Mouse (Mus musculus) heart, embryonic 15.5 days (tissue): ENCODE results near the gene Cyp19a1. TPM values are rescaled to one million over a fixed set of nuclear protein-coding genes. Genes with fewer than 3 reads are reported as not detected.

ENCODE experiments used
- ATAC-seq: fragments of 200-750 bp; cut with Nextera tagmentation; replicated peaks from 2 replicates; pipeline ENCODE4 v1.8.0; 2017; ENCODE audit warnings: low read depth, moderate TSS enrichment; ENCODE audit not compliant: insufficient number of reproducible peaks, insufficient read depth, low FRiP score
- H3K27ac ChIP-seq: fragments of 300-500 bp; sonication (generic); 2 replicates; pipeline ENCODE4 v1.5.1; 2015; ENCODE audit warnings: mild to moderate bottlenecking, inconsistent platforms
- H3K27me3 ChIP-seq: fragments of 300-500 bp; sonication (generic); 2 replicates; pipeline ENCODE4 v1.6.1; 2015; ENCODE audit warnings: inconsistent platforms
- H3K36me3 ChIP-seq: fragments of 300-500 bp; sonication (generic); 2 replicates; pipeline ENCODE4 v1.6.1; 2015; ENCODE audit warnings: mild to moderate bottlenecking, inconsistent platforms
- H3K4me1 ChIP-seq: fragments of 300-500 bp; sonication (generic); replicated peaks from 2 replicates; pipeline ENCODE4 v1.6.1; 2015; ENCODE audit warnings: inconsistent platforms
- H3K4me2 ChIP-seq: fragments of 300-500 bp; sonication (generic); 2 replicates; pipeline ENCODE4 v1.6.1; 2015; ENCODE audit warnings: inconsistent platforms, mild to moderate bottlenecking, moderate library complexity
- H3K4me3 ChIP-seq: fragments of 300-500 bp; sonication (generic); 2 replicates; pipeline ENCODE4 v1.5.1; 2015; ENCODE audit warnings: mild to moderate bottlenecking, inconsistent platforms
- H3K9ac ChIP-seq: fragments of 300-500 bp; sonication (generic); 2 replicates; pipeline ENCODE4 v1.6.1; 2015; ENCODE audit warnings: mild to moderate bottlenecking, inconsistent platforms
- H3K9me3 ChIP-seq: fragments of 300-500 bp; sonication (generic); replicated peaks from 2 replicates; pipeline ENCODE4 v1.6.1; 2016; ENCODE audit warnings: inconsistent platforms
- WGBS: fragments of 180-500 bp; shearing (Covaris S2); methylation state at CpG from one replicate; pipeline ENCODE4 v1.1.7; 2015; ENCODE audit warnings: mixed read lengths; 5-methylcytosine and 5-hydroxymethylcytosine counted together
- polyA plus RNA-seq: library from polyadenylated mRNA; unstranded; fragments of >200 nt; fragmentation: Nextera tagmentation; extraction: Ambion mirVana; gene quantifications from 2 replicates; pipeline ENCODE4 v1.2.1, GENCODE M21; 2015

Gene Cyp19a1
- polyA plus RNA-seq, 1 experiment from 2014 or later = not detected

DNA sequence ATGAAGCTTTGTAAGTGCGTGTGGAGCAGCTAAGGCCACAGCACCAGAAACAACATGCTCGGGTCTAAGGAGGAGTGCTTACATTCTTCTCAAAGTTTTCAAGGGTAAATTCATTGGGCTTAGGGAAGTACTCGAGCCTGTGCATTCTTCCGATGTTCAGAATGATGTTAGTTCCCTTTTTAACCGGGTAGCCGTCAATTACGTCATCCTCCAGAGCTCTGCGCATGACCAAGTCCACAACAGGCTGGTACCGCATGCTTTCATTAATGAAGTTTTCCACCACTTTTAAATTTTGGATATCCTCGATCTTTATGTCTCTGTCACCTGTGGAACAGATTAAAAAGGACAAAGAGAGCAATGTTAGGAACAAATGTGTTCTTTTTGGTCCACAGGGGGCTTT lies 99.5 kb downstream of the Cyp19a1 start:
- Histone ChIP-seq H3K27ac (no peak overlapping the region), H3K9me3 (no peaks in the 10 kb centered on the region), H3K36me3 (no peaks in the 10 kb centered on the region), H3K4me1 (no peaks in the 10 kb centered on the region), H3K9ac (no peak overlapping the region), H3K4me2 (no peak overlapping the region), H3K4me3 (no peak overlapping the region), H3K27me3 (no peaks in the 10 kb centered on the region)
- ATAC-seq = no peak
- WGBS = 73% methylated on average over 10 of the region's 10 CpGs

DNA sequence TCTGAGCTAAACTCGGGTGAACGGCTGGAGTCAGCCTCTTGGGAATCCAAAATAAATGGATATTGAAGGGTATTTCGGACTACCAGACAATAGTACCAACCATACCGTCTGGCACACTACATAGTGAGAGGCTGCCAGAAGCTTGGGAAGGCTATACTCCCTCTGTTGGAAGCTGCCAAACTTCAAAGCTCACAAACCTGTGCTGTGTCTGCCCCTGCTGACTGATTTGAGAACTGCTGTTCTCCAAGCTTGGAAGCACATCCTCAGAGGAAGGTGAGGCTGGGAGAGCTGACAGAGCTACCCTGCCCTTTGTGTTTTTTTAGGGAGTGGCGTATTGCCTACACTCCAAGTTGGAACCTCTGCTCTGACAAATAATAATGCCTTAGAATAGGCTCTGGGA lies 104.8 kb downstream of the Cyp19a1 start:
- no peaks in the 10 kb centered on the region for H3K4me1 ChIP-seq
- H3K9me3 ChIP-seq = no peaks in the 10 kb centered on the region
- no peak overlapping the region for H3K9ac ChIP-seq
- H3K4me2 ChIP-seq = no peak overlapping the region
- no peaks in the 10 kb centered on the region for H3K36me3 ChIP-seq
- WGBS = 72% methylated on average over 5 of the region's 5 CpGs
- no peak for ATAC-seq
- H3K27me3 ChIP-seq = no peaks in the 10 kb centered on the region
- no peak overlapping the region for H3K4me3 ChIP-seq
- H3K27ac ChIP-seq = no peak overlapping the region

DNA sequence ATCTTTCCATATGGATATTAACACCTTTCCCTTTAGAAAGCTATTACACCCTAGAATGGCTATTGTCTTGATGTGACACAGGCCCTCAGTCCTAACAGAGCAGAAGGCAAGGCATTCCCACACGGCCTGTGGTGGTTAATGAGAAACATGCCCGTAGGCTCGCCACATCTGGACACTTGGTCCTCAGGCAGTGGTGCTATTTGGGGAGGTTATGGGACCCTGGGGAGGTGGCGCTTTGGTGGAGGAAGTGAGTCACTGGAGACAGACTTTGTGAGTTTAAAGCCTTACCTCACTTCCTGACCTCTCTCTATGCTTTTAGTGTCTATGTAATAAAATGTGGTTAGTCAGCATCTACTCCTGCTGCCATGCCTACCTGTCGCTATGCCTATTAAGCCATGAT lies 114.2 kb downstream of the Cyp19a1 start:
- no peak for ATAC-seq

DNA sequence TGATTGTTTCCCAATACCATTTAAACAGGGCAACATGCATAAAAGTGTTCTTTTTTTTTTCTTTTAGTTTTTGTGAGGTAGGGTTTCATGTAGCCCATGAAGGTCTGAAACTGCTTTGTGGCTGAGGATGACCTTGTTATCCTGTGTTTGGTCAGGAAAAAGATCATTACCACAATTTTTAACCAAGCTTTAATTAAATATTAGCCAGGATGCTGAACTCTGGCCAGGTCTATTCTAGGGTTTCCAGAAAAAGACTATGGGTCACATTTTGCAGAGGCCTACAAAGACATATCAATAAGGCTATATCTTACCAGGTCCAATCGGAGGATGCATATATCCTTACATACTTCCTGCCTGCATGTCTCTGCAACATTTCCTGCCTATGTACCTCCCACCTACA lies 128.7 kb downstream of the Cyp19a1 start:
- H3K4me1 ChIP-seq = no peaks in the 10 kb centered on the region
- no peaks in the 10 kb centered on the region for H3K27me3 ChIP-seq
- no peak overlapping the region for H3K27ac ChIP-seq
- H3K9ac ChIP-seq = no peak overlapping the region
- H3K9me3 ChIP-seq = no peaks in the 10 kb centered on the region
- H3K4me3 ChIP-seq = no peak overlapping the region
- WGBS = 70% methylated on average over 1 of the region's 1 CpGs
- no peak for ATAC-seq
- no peak overlapping the region for H3K4me2 ChIP-seq
- no peaks in the 10 kb centered on the region for H3K36me3 ChIP-seq

More for the DNA sequence above, 114.2 kb downstream of the Cyp19a1 start:
- no peaks in the 10 kb centered on the region for H3K36me3 ChIP-seq
- no peaks in the 10 kb centered on the region for H3K27me3 ChIP-seq
- WGBS = 78% methylated on average over 5 of the region's 5 CpGs
- H3K9ac ChIP-seq = no peak overlapping the region
- no peak overlapping the region for H3K4me3 ChIP-seq
- H3K4me2 ChIP-seq = no peak overlapping the region
- H3K27ac ChIP-seq = no peak overlapping the region
- H3K4me1 ChIP-seq = no peaks in the 10 kb centered on the region
- H3K9me3 ChIP-seq = no peaks in the 10 kb centered on the region

Other genes with a start within 250 kb of the Cyp19a1 start
- 0.32 and 0.53 TPM in 2 replicates for gene Tnfaip8l3, start 199.7 kb downstream of the Cyp19a1 start, polyA plus RNA-seq
- gene Gldn, start 18.4 kb upstream of the Cyp19a1 start, polyA plus RNA-seq = not detected in 2 replicates
- gene Dmxl2, start 233.5 kb upstream of the Cyp19a1 start, polyA plus RNA-seq = 7.2 and 7.5 TPM in 2 replicates